Mouse (Mus musculus) CD4-positive helper T cell, adult 2 months (primary cell): ENCODE data around the gene Efcab14.
A peak's percentile ranks its signal among the peaks of the same experiment; 100 is the strongest.

Experiments
- DNase-seq: peaks from one replicate; pipeline ENCODE4 v3.0.0-alpha.2; 2012; ENCODE audit warnings: low read depth, missing footprints, low spot score

Efcab14 gene

DNA sequence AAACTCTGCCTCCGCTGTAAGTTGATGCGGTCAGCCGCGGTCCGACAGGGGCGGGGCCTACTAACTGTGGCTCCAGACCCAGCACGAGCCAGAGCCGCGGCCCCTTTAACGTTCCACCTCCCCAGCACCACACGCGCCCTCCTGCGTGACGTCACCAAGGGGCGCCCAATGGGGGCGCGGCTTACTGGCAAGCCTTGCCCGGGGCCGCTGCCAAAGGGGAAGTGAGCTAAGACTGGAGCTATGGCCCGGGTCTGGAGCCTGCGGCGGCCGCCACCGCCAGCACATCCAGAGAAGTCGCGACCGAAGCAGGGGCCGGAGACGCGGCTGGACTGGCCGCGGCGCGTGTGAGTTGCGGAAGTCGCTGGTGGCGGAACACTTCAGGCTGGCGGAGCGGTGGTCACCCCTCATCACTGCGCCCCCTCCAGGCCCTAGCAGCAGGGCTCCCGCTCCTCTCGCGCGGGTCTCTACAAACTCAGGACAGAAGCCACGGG lies at the start of gene Efcab14:
Efcab14 (plus strand) TSS at position 194 of the 491 bp plus-strand sequence.
- DNase-seq: peak; percentile 94

DNA sequence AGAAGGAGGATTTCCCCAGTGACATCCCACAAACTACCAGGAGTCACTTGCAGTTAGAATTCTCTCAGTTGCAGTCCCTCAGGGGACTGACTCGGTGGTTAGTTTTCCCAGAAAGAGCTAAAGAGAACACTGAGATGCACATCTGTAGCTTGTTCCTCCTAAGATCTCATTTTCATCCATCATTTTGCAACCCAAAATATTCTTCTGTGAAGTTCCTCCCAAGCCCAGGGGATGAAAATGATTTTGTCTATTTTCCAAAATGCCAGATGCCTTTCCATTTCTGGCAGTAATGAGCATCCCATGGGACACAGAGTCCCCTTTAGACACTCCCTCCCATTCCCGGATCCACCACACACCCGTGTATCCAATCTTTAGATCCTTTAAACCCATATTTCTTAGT lies 36.1 kb upstream of the Efcab14 start:
- DNase-seq: no peak

DNA sequence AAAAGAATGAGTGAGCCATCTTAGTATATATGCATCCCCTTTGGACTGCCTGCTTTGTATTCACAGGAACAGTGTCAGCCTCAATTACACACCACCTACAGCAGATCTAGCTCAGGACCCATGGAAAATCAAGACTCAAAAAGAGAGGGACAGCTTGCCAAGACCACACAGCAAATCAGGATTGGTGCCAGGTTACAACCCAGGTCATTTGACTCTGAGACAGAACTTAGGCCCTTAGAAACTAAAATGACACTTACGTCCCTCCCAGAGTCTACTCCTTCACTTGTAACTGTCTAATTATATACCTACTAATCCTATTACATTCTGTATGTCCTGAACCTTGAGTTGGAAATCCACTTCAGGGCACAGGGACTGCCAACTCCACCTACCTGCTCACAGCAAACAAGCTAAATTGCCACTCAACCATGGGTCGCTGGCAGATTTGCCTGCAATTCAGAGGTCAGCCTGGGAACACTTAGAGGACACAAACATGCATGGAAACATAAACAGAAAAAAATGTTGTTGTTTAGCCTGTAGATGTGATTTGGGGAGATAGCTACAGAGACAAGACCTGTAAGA lies 33.5 kb upstream of the Efcab14 start:
- no peak for DNase-seq

DNA sequence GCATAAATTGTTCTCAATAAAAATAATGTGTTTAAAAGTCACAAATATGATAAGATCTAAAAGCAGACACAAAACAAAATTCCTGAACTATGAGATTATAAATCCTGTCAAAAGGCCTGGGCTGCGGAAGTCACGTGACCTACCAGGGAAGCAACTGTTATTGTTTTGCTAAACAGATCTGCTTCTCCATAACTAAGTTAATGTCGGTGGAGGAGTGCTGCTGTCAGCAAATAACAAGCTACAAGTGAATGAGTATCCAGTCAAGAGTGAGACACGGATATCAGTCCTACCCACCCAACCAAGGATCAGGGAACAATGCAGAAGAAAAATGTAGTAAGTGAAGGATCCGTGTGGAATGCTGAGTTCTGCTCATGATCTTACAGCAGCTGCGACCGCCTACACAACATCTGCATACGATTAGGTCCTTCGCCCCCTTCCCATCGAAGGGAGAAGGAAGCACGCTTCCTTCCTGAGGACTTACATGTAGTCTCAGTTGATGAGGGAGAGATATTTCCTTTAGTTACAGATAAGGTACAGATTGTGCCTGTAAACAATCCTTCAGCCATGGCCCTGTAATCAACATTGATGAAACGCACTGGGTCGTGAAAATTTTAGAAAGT lies 28.5 kb upstream of the Efcab14 start:
- DNase-seq: no peak

DNA sequence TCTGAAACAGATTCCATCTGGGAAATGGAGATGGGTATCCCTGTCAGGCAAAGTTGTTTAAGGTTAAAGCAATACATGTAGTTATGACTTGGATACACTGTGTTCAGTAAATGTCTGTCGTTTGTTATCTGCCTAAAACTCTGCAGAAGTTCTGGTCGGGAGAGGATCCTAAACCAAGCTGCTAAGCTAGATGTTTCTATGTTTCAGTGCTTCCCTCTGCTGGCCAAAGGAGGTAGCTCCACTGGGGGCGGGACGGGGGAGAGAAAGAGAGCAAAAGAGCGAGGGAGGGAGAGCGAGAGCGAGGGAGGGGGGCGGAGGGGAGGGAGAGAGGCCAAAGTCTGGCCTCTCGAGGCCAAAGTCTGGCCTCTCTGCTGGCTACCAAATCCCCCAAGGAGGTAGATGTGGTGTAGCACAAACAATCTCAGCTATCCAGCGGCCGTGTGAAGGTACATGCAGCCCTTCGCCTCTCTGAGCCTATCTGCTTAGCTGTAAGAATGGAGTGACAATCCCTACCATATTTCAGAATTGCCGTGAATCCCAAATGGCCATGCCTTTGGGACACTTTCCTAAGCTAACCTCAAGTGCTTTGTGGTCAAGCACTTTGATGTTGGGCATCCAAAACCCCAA lies 27.6 kb upstream of the Efcab14 start:
- DNase-seq: peak; percentile 50

DNA sequence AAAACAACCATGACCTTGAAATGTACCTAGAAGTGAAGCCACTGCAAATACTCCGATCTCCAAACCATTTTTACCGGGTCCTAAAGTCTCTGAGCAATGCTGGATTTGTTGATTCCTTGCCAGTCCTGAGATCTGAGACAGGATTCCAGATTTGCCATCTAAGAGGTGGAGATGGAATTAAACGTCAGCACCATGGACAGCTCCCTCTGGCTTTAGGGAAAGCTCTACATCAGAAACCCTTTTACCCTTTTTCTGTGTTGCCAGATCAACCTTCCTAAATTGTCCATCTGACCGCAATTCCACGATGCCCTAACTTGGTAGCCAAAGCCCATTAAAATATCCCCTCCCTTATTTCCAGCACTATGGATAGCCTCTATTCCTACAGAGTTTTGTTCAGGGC lies 8.8 kb upstream of the Efcab14 start:
- DNase-seq: peak; percentile 35

DNA sequence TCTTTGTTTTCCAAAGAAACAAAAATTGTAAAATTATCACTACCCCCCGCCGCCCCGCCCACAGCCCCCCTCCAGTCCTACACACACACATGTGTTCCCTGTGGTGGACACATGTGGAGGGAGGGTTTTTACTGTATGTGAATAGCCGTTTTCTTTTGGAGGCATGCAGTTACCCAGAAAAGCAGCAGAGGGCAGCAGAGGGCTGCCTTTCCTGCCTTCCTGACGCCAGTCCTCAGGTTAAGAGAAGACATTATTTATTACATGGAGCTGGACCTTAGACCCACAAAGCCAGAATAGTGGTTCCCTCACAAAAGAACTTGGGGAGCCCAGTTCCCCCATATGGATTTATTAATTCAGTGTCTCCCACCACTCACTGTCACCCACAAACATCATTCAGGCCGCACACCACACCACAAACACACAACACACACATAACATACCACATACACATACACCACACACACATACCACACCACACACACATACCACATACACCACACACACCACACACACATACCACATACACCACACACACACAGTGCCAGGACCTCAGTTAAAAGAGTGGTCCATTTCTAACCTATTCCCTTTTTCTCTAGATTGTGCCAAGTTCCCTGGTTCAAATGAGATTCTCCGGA lies 5.8 kb upstream of the Efcab14 start:
- DNase-seq: peak; percentile 79

DNA sequence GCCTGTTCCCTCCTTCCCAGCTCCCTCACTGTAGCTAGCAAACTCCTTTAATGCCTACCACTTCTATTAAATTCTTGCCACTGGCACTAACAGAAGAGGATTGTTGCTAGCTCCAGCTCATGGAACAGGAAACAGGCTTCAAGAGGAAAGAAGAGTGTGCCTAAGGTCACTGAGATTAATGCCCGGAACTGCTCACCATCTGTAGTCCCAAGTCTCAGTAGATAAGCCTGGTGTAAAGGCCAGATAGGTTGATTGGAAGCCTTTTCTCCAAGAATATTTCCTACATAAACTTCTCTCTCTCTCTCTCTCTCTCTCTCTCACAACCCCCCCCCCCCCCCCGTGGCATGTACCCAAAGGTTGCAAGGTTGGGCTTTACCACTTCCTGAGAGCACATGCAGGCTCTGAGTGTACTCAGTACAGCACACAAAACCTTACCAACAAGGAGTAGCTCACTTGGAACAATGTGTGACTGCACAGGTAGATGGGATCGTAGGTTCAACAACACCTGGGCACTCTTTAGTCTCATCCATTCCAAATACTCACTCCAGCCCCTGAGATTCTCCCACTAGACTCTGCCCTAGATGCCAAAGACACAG lies 5.2 kb upstream of the Efcab14 start:
- DNase-seq: peak; percentile 45

DNA sequence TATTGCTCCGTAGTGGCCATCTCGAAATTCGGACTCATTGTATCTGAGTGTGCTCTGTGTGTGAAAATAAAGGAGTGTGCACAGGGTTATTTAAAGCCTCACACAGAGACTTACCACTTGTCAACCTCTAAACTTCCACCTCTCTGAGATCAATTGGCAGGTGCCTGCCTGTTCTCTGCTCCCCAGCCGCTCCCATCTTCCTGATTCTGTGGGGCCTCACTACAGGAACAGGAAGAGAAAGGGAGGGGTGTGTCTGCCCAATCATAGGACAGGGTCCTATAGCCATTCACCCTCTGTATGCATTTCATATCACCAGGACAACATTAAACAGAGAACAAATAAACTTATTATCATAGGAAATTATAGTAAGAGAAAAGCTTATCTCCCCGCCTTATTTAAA lies 3.8 kb upstream of the Efcab14 start:
- DNase-seq: no peak

DNA sequence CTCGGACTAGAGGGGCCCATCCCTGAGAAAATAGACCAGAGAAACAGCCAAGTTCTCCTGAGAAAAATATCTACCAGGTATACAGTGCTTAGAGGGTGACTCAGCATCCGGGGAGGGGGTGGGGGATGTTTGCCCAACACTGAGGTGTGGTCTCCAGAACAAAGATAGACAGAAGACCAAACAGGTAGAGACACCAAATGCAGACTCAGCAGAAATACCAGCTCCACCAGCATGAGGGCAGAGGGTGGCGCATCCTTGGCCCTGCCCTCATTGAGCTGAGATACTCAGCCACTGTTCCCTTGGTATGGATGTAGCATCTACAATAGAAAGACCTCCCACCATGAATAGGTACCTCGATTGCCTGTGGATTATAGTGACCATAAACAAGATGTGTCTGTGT lies 2.7 kb upstream of the Efcab14 start:
- DNase-seq: no peak

DNA sequence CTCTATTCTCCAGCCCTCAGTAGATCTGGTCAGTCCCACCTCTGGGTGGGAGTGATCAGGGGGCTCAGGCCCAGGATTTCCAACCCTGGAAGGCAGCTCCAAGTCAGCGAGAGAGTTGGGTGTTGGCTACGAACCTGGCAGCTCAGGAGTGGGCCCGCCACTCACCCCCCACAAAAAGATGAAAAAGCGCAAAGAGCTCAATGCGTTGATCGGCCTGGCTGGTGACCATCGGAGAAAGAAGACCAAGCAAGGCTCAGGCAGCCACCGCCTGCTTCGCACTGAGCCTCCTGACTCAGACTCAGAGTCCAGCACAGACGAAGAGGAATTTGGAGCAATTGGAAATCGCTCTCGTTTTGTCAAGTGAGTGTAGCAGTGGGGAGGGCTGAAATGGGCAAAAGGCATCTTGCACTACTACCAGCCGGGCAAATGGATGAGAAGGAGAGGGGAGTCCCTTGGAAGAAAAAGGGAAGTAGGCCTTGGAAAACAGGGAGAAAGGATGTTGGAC lies 989 bp downstream of the Efcab14 start:
- DNase-seq: no peak

DNA sequence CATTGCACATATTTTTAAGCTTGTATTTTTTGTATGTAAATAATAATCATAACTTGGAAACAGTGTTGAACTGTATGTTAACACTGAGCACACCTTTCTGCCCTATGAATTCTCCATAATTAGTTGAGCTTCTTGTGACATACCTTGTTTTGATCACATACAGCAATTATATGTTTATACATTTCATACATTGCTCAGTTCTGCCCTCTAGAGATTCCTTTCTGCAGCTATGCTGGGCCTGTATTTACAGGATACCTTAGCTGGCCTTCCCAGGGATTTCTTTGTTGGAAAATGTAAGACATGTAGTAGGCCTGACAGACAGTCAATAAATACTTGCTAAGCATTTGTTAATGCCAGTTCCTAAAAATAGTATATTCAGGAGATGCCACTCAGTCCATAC lies 5.1 kb downstream of the Efcab14 start:
- DNase-seq: no peak

DNA sequence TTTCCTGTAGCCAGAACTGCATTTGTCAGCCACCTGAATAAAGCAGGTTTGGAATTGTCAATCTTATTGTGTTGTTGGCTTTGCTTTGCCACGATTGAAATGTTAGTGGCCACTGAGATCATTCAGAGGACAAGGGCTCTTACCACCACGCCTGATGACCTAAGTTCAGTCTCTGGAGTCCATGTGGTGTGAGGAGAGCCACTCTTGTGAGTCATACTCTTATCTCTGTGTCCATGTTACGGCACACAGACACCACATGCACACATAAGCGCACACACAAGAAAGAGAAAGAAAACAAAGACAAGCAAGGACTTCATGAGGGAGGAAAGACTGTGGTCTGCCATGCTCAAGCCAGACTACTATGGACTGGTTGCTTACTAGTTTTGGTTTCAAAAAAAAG lies 5.6 kb downstream of the Efcab14 start:
- DNase-seq: no peak

DNA sequence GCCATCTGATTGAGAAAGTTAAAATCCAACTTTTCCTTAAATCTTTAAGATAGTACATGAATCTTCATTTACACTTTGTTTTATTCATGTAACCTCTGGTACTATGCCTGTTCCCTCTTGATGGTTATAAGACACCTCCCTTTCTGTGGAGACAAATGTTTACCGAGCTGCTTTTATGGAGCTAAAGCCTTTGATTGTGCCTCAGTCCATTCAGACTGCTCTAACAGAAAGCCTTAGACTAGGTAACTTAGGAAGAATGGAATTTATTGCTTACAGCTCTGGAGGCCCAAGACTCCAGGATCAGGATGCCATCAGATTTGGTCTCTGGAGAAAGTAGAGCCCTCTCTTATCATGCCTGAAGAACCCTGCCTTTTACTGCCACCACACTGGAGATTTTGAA lies 10.6 kb downstream of the Efcab14 start:
- DNase-seq: no peak

DNA sequence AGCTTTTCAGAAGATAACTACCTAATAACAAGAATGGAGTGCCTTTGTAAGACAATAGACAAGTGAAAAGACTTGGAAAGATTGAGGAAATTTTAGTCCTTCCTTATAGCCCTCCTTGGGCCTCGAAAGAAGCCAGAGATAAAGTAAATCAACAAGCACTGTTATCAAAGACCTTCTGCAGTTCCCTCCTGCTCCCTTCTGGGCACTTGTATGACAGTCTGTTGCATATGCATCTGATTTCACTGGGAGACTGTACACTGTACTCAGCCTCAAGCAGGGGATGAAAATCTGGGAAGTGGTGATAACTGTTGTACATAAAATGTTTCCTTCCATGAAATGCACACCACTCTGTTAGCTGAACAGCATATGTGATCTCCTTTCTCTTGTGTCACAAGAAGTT lies 11.8 kb downstream of the Efcab14 start:
- no peak for DNase-seq

DNA sequence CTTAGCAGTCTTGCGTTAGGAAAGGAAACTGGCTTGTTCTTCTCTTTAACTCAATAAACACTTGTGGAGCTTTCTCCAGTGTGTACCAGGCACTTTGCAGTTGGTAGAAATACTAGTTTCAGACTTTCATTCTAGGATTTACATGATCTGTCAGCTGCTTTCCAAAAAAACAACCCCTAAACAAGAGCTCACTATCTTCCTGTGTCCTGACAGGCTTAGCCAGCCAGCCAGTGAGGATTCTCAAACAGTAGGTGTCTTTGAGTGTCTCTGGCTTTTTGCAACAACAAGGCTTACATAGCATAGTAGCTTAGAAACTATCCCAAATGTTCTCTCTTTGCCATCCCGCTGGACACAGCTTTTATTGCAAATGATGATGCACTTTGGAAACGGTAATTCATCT lies 16.6 kb downstream of the Efcab14 start:
- DNase-seq: no peak

DNA sequence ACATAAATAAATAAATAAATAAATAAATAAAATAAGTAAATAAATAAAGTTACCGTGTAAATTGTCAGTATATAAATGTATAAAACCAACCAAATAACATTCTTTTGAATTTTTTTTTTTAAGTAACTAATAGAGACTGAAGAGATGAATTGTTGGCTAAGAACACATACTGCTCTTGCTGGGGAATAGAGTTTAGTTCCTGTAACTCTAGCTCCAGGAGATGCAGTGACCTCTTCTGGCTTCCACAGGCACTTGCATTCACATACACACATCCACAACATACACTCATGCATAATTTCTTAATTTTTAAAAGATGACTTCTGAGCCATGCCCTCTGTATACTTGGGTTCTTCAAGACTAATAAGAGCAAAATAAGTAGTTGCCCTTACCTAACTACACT lies 17.3 kb downstream of the Efcab14 start:
- DNase-seq: no peak

DNA sequence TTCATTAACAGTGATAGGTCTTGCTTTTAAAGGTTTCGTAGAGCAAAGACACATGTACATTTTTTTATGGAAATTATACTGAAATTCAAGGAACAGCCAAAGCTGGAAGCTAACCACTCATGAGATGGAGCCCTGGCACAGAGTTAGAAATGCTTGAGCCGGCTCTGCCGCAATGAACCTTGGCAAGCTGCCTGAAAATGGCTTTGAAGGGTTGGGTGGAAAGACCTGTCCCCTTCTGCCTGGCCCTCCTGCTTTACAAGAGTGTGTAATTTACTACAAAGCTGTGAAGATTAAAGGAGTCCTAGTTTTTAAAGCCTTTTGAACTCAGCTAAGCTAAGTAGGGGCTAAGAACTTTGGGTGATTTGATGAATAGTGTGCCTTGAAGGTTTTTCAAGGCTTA lies 23.7 kb downstream of the Efcab14 start:
- DNase-seq: no peak

DNA sequence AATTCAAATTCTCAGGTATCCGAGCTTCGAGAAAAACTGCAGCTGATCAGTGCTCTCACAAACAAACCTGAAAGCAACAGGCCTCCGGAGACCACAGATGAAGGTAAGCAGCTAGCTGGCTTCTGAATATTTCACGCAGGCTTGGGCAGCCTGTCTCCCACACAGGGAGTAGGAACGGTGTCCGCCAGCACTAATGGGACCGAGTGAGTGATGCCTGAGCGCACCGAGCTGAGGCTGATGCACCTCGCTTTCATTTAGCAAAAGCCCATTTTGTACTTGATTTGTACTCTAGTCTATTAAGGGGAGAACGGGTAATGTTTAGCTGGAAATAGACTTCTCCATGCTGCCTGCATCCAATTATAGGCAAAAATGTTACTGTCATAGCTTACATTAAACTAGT lies 27.0 kb downstream of the Efcab14 start:
- no peak for DNase-seq

DNA sequence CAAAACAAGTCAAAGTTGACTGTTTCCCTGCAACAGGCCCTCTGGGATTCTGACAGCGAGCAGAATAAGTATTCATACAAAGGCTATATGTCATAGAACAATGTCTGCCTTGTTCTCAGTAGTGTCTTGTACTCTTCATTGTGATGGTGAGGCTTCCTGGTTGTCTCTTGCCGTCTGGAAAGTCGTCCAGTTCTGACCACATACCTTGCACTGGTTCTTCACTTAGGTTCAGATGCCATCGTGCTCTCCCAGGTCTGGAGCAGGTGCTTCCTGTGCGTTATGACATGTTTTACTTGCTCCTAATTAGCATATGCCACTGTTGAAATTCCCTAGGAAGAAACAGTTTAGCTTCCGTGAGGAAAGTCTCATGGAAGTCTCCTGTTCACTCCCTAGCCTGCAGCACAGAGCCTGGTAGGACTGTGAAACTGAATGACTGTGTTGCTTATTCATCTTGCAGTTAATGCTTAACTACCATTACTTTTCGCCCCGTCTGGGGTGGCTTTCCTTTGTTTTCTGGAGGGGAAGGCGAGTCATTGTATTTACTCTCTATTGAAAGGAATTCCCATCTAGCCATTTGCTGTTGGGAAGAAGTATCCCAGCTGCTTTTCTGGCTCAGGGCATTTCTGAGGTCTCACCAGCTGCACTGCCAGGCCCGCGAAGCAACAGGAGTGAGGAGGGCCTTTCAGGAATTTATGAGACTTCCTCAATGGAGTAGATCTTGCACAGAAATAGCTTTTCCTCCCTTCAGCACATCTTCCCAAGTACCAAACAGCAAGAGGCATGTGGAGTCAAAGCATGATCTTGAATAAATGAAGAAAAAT lies 30.3 kb downstream of the Efcab14 start:
- DNase-seq: no peak

DNA sequence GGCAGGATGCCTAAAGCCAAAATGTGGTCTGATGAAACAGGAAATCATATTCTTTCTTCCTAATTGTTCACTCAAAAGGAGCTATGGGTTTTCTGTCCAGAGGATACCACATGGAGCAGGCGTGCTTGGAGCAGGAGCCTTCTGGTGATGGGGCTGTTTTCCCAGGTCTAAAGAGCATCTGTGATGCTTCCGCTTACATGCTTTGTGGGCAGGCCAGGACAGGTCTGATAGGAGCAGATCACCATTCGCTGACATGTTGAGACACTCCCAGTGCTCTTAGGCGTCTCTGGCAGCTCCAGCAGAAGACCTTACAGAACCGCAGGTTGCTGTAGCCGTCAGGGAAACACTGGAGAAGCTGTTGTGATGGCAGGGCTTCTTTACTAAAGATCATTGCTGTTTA lies 37.5 kb downstream of the Efcab14 start:
- DNase-seq: no peak
